Mouse (Mus musculus): ENCODE measurements around the gene Amotl1. TPM values are rescaled to one million over a fixed set of nuclear protein-coding genes. Genes with fewer than 3 reads are reported as not detected.

Amotl1 gene
- polyA plus RNA-seq, 1 experiment: 41.1 TPM

GRCm38 (mm10) chr9:14563351-14563750 lies 81.5 kb downstream of the Amotl1 start:
- no peak overlapping the region for H3K27ac ChIP-seq (replicated peaks; ENCODE audit: low read depth, low read length)
- peaks cover 2% of the 10 kb centered on the region; the same call in 1 of the 2 replicates for H3K4me1 ChIP-seq (ENCODE audit: control insufficient read depth, insufficient read depth, insufficient read length, low read length)
- no peak overlapping the region for H3K4me3 ChIP-seq (ENCODE audit: insufficient read depth, low read depth, low read length)

DNA sequence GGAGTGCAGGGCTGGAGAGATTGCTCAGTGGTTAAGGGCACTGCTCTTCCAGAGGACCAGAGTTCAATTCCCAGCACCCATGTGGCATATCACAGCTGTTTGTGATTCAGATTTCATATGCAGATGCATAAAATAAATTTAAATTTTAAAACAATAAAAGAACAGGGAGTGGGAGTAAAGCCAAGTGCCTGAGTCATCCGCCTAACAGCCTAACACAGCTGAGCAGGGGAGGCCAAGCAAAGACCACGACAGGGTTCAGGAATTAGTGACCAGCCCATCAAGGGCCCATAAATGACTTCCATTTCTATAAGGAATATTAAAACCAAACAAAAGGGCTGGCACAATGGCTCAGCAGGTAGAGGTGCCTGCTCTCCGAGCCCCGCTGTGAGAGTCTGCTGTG lies 84.3 kb downstream of the Amotl1 start:
- H3K4me3 ChIP-seq (ENCODE audit: insufficient read depth, low read depth, low read length): no peak overlapping the region
- no peak overlapping the region for H3K27ac ChIP-seq (replicated peaks; ENCODE audit: low read depth, low read length)
- H3K4me1 ChIP-seq (ENCODE audit: control insufficient read depth, insufficient read depth, insufficient read length, low read length): peaks cover 2% of the 10 kb centered on the region; the same call in 1 of the 2 replicates

- Histone ChIP-seq H3K4me1 (ENCODE audit: control insufficient read depth, insufficient read depth, insufficient read length, low read length) (peaks cover 2% of the 10 kb centered on the region; the same call in 1 of the 2 replicates), H3K4me3 (ENCODE audit: insufficient read depth, low read depth, low read length) (no peak overlapping the region), H3K27ac (replicated peaks; ENCODE audit: low read depth, low read length) (no peak overlapping the region)
Observed at GRCm38 (mm10) chr9:14559996-14560395, 84.9 kb downstream of the Amotl1 start.

DNA sequence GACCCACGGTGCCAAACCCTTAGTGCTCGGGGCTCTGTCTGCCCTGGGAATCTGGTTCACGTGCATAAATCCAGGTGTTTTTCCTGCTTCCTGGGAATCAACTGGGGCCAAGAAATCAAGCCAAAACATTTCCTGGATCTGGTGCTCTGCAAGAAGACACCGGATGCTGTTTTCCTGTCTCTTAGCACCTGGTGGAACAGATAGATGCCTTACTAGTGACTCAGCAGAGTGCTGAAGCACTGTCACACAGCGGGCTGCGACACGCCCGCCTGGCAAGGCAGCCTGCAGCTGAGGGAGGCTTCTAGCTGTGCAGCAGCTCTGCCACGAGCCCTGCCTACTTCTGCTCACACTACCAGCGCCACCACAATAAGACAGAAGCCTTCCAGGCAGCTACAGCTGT lies 85.4 kb downstream of the Amotl1 start:
- H3K4me3 ChIP-seq (ENCODE audit: insufficient read depth, low read depth, low read length): no peak overlapping the region
- peaks cover 2% of the 10 kb centered on the region; the same call in 1 of the 2 replicates for H3K4me1 ChIP-seq (ENCODE audit: control insufficient read depth, insufficient read depth, insufficient read length, low read length)
- H3K27ac ChIP-seq (replicated peaks; ENCODE audit: low read depth, low read length): no peak overlapping the region

- H3K4me3 ChIP-seq (ENCODE audit: insufficient read depth, low read depth, low read length): no peak overlapping the region
- H3K4me1 ChIP-seq (ENCODE audit: control insufficient read depth, insufficient read depth, insufficient read length, low read length): peaks cover 2% of the 10 kb centered on the region; the same call in 1 of the 2 replicates
- H3K27ac ChIP-seq (replicated peaks; ENCODE audit: low read depth, low read length): no peak overlapping the region
Observed at GRCm38 (mm10) chr9:14558332-14558731, 86.5 kb downstream of the Amotl1 start.

GRCm38 (mm10) chr9:14548366-14548761 lies 96.5 kb downstream of the Amotl1 start:
- H3K27ac ChIP-seq (replicated peaks; ENCODE audit: low read depth, low read length): no peak overlapping the region
- no peaks in the 10 kb centered on the region for H3K4me1 ChIP-seq (ENCODE audit: control insufficient read depth, insufficient read depth, insufficient read length, low read length)
- H3K4me3 ChIP-seq (ENCODE audit: insufficient read depth, low read depth, low read length): no peak overlapping the region

DNA sequence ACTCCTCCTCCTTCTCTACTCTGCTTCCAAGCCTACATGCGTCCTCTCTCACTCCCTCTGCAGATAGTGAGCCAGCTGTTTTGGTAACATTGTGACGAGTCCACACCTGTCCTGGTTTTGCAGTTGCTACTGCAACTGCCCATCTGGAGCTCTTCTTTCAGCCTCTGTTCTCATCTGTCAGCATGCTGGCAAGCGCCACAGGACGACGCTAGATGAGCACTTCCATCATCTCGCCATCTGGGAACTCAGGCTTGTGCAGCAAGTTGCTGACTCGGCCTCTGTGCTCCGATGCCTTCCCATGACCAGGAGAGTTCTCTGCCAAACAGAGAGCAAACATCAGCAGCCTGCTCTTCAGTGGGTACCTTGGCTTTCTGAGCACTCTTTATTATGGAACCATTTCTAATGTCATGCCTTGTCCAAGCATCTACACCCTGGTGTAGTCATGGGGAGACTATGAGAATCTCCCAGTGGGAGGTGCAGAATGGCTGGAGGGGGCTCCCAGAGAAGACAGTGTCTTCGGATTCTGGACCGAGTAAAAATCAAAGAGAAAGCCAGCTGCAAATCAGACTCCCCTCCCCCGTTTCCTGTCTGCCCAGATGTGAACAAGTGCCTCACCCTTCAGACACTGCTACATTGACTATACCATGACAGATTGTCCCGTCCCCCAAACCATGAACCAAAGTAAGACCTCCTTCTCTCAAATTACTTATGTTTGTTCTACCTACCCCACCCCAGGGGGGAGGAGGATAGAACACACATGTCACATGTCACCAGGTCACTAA lies 97.1 kb downstream of the Amotl1 start:
- no peak overlapping the region for H3K27ac ChIP-seq (replicated peaks; ENCODE audit: low read depth, low read length)
- no peaks in the 10 kb centered on the region for H3K4me1 ChIP-seq (ENCODE audit: control insufficient read depth, insufficient read depth, insufficient read length, low read length)
- H3K4me3 ChIP-seq (ENCODE audit: insufficient read depth, low read depth, low read length): no peak overlapping the region

DNA sequence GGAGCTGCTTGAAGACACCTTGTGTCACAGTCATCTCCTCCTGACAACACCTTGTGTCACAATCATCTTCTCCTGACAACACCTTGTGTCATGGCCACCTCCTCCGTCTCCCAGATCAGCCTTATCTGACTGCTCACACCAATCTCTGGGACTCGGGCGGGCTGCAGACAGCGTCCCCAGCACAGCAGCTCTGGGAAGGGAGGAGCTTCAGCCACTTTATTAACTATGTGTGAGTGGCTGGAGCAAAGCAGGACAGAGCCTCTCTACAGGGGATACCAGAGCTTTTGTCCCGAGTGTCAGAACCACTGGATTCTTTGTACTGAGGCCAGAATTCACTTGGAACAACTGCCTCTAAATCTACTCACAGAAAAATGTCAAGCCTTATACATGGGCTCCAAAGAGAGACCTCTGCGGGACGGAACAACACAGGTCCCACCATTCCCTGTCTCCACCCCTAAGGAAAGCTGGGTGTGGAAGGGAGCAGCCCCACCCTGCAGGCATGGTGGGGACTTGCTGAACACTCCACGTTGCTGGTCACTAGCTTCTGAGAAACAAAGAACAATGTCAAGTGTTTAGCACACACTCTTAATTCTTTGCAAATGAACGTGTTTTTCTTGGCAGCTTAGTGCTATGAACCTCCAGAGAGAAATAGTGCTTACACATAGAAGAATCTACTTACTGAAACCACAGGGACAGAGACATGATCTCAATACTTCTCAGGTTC lies 100.7 kb downstream of the Amotl1 start:
- Histone ChIP-seq H3K4me1 (ENCODE audit: control insufficient read depth, insufficient read depth, insufficient read length, low read length) (no peaks in the 10 kb centered on the region), H3K27ac (replicated peaks; ENCODE audit: low read depth, low read length) (no peak overlapping the region), H3K4me3 (ENCODE audit: insufficient read depth, low read depth, low read length) (no peak overlapping the region)

GRCm38 (mm10) chr9:14534833-14535456 lies 109.9 kb downstream of the Amotl1 start:
- no peak overlapping the region for H3K4me3 ChIP-seq (ENCODE audit: insufficient read depth, low read depth, low read length)
- H3K27ac ChIP-seq (replicated peaks; ENCODE audit: low read depth, low read length): no peak overlapping the region
- H3K4me1 ChIP-seq (ENCODE audit: control insufficient read depth, insufficient read depth, insufficient read length, low read length): no peaks in the 10 kb centered on the region

GRCm38 (mm10) chr9:14533659-14534058 lies 111.2 kb downstream of the Amotl1 start:
- no peaks in the 10 kb centered on the region for H3K4me1 ChIP-seq (ENCODE audit: control insufficient read depth, insufficient read depth, insufficient read length, low read length)
- H3K4me3 ChIP-seq (ENCODE audit: insufficient read depth, low read depth, low read length): no peak overlapping the region
- no peak overlapping the region for H3K27ac ChIP-seq (replicated peaks; ENCODE audit: low read depth, low read length)

- Histone ChIP-seq H3K4me1 (ENCODE audit: control insufficient read depth, insufficient read depth, insufficient read length, low read length) (no peaks in the 10 kb centered on the region), H3K4me3 (ENCODE audit: insufficient read depth, low read depth, low read length) (no peak overlapping the region), H3K27ac (replicated peaks; ENCODE audit: low read depth, low read length) (no peak overlapping the region)
Observed at GRCm38 (mm10) chr9:14532283-14532682, 112.6 kb downstream of the Amotl1 start.

DNA sequence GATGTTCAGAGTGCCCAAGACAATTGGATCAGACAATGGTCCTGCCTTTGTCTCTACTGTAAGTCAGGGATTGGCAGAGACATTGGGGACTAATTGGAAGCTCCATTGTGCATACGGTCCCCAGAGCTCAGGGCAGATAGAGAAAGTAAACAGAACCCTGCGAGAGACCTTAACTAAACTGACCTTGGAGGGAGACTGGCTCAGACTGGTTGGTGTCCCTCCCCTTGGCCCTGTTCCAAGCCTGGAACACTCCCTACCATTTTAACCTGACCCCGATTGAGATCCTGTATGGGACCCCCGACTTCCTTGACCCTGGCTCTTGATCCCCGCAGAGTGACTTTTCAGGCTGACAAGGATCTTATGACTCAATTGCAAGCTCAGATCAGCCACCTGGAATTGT lies 114.9 kb downstream of the Amotl1 start:
- H3K4me1 ChIP-seq (ENCODE audit: control insufficient read depth, insufficient read depth, insufficient read length, low read length): no peaks in the 10 kb centered on the region
- no peak overlapping the region for H3K27ac ChIP-seq (replicated peaks; ENCODE audit: low read depth, low read length)
- no peak overlapping the region for H3K4me3 ChIP-seq (ENCODE audit: insufficient read depth, low read depth, low read length)

- Histone ChIP-seq H3K4me1 (ENCODE audit: control insufficient read depth, insufficient read depth, insufficient read length, low read length) (no peaks in the 10 kb centered on the region), H3K4me3 (ENCODE audit: insufficient read depth, low read depth, low read length) (no peak overlapping the region), H3K27ac (replicated peaks; ENCODE audit: low read depth, low read length) (no peak overlapping the region)
Observed at GRCm38 (mm10) chr9:14523408-14524043, 121.3 kb downstream of the Amotl1 start.

GRCm38 (mm10) chr9:14521695-14522094 lies 123.2 kb downstream of the Amotl1 start:
- Histone ChIP-seq H3K4me3 (ENCODE audit: insufficient read depth, low read depth, low read length) (no peak overlapping the region), H3K27ac (replicated peaks; ENCODE audit: low read depth, low read length) (no peak overlapping the region), H3K4me1 (ENCODE audit: control insufficient read depth, insufficient read depth, insufficient read length, low read length) (no peaks in the 10 kb centered on the region)

Measured in brown adipose tissue, adult 24 weeks (tissue).